Mouse (Mus musculus) heart, adult 2 months (tissue): Measurements from ENCODE around the gene Gcm1. TPM values are rescaled to one million over a fixed set of nuclear protein-coding genes. Genes with fewer than 3 reads are reported as not detected.

Experiments
- DNase-seq, 2 experiments: peaks; one replicate each; pipeline ENCODE4 v3.0.0; 2021
- H3K27ac ChIP-seq: fragments of 200-600 bp; 2 replicates; pipeline ENCODE4 v1.8.1; 2022
- H3K27me3 ChIP-seq: fragments of 200-500 bp; 2 replicates; pipeline ENCODE4 v1.6.1; 2012; ENCODE audit warnings: mild to moderate bottlenecking, low read length, inconsistent platforms, mixed read lengths; ENCODE audit not compliant: control insufficient read depth, insufficient read depth
- H3K36me3 ChIP-seq: fragments of 200-500 bp; 2 replicates; pipeline ENCODE4 v1.6.1; 2012; ENCODE audit warnings: low read length, inconsistent platforms; ENCODE audit not compliant: control insufficient read depth, insufficient read depth
- H3K4me1 ChIP-seq: fragments of 200-500 bp; 2 replicates; pipeline ENCODE4 v1.6.1; 2011; ENCODE audit warnings: low read length; ENCODE audit not compliant: control insufficient read depth, insufficient read depth
- H3K4me3 ChIP-seq: fragments of 200-600 bp; 2 replicates; pipeline ENCODE4 v1.8.1; 2022
- H3K79me2 ChIP-seq: fragments of 200-500 bp; replicated peaks from 2 replicates; pipeline ENCODE4 v1.6.1; 2012; ENCODE audit warnings: mild to moderate bottlenecking, inconsistent platforms, low read length, moderate library complexity, mixed read lengths; ENCODE audit not compliant: control insufficient read depth, insufficient read depth
- H3K9ac ChIP-seq: fragments of 200-500 bp; 2 replicates; pipeline ENCODE4 v1.6.1; 2012; ENCODE audit warnings: low read depth, mild to moderate bottlenecking, control low read depth, inconsistent platforms, low read length, mixed read lengths
- CTCF ChIP-seq: fragments of 200-600 bp; IDR thresholded peaks from 2 replicates; pipeline ENCODE4 v1.8.1; 2022; ENCODE audit warnings: antibody characterized with exemption, mild to moderate bottlenecking, moderate library complexity
- EP300 ChIP-seq: fragments of 200-500 bp; IDR thresholded peaks from 2 replicates; pipeline ENCODE4 v1.6.1; 2011; ENCODE audit warnings: low read depth, low read length, control low read depth; ENCODE audit not compliant: insufficient read depth
- POLR2A ChIP-seq: fragments of 200-500 bp; IDR thresholded peaks from 2 replicates; pipeline ENCODE4 v1.6.1; 2011; ENCODE audit warnings: mild to moderate bottlenecking, low read depth, low read length, control low read depth; ENCODE audit not compliant: insufficient read depth
- WGBS: fragments of 180-500 bp; shearing (Covaris S2); methylation state at CpG from one replicate; pipeline ENCODE4 v1.1.7; 2018; 5-methylcytosine and 5-hydroxymethylcytosine counted together
- intact Hi-C: fragments of 180-260 bp; cut with DNase I; formaldehyde crosslinking; loops from one replicate; pipeline ENCODE4 v1.15.1; 2025
- polyA plus RNA-seq: library from polyadenylated mRNA; depleted of rRNA; stranded (reverse); fragments of >200 nt; gene quantifications from 2 replicates; pipeline ENCODE4 v1.2.3, GENCODE M21; 2012
- total RNA-seq, 2 experiments: library from RNA; stranded (reverse); gene quantifications; 2 replicates each; pipeline ENCODE4 v1.2.3; 2021

Gene Gcm1
- total and polyA plus RNA-seq, 3 experiments: not detected

DNA sequence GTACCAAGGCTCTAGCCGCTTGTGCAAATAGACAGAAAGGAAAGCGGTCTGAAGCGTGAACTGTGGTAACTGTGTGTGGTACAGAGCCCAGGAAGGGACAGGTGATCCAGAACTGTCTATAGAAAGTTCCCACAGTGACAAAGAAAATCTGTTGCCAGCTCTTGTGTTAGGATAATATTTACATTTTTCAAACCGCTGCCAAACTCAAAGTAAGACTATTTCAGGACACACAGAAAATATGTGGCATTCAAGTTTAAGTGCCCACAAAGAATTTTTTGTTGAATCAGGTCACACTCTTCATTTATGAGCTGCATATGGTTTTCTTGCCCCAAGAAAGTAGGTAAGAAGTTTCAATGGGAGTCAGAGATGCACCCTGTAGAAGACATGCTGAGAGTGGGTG, 18.8 kb upstream of the Gcm1 start:
- Histone ChIP-seq H3K36me3 (no peaks in the 10 kb centered on the region), H3K27ac (no peak overlapping the region), H3K4me3 (no peak overlapping the region), H3K79me2 (no peaks in the 10 kb centered on the region), H3K27me3 (no peaks in the 10 kb centered on the region), H3K9ac (no peak overlapping the region), H3K4me1 (no peaks in the 10 kb centered on the region)
- TF ChIP-seq CTCF (no peak), POLR2A (no peak), EP300 (no peak)
- DNase-seq: no peak
- WGBS: 86% methylated on average over 4 of the region's 4 CpGs
- intact Hi-C loops: loop anchor here (10.0 kb wide), 1 partner anchor 378 kb away; no protein-coding TSS in a partner anchor

DNA sequence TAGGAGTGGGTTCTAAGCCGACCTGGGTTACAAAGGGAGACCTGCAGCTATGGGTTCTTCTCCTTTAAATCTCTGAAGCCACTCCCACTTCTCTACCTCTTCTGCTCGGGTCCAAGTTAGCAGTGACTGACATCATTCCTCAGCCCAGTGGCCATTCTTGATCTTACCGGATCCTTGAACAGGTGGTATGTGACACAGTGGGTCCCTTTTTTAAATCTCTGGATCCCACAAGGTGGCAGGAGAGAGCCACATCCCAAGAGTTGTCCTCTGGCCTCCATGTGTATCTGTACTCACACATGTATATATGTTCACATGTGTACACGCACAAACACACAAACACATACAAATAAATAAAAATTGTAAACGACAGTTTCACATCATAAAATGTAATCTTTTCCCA, 16.4 kb upstream of the Gcm1 start:
- peaks cover 2% of the 10 kb centered on the region; the same call in 1 of the 2 replicates for H3K4me1 ChIP-seq
- DNase-seq: no peak
- 77% methylated on average over 5 of the region's 5 CpGs for WGBS
- no peak overlapping the region for H3K27ac ChIP-seq
- no peak overlapping the region for H3K4me3 ChIP-seq
- TF ChIP-seq EP300: no peak
- peak; percentile 7; the same call in 1 of the 2 replicates for TF ChIP-seq CTCF
- TF ChIP-seq POLR2A: no peak
- no peak overlapping the region for H3K9ac ChIP-seq
- no peaks in the 10 kb centered on the region for H3K27me3 ChIP-seq
- H3K79me2 ChIP-seq: no peaks in the 10 kb centered on the region
- no peaks in the 10 kb centered on the region for H3K36me3 ChIP-seq
- intact Hi-C loops: loop anchor here (5.0 to 10.0 kb wide), 2 partner anchors 380 to 438 kb away; no protein-coding TSS in a partner anchor

- intact Hi-C loops: loop anchor here (5.0 to 10.0 kb wide), 2 partner anchors 381 to 439 kb away; no protein-coding TSS in a partner anchor
- no peak for DNase-seq
- WGBS: 79% methylated on average over 8 of the region's 8 CpGs
These were observed 15.9 kb upstream of the Gcm1 start for GRCm38 (mm10) chr9:78035831-78036230.

DNA sequence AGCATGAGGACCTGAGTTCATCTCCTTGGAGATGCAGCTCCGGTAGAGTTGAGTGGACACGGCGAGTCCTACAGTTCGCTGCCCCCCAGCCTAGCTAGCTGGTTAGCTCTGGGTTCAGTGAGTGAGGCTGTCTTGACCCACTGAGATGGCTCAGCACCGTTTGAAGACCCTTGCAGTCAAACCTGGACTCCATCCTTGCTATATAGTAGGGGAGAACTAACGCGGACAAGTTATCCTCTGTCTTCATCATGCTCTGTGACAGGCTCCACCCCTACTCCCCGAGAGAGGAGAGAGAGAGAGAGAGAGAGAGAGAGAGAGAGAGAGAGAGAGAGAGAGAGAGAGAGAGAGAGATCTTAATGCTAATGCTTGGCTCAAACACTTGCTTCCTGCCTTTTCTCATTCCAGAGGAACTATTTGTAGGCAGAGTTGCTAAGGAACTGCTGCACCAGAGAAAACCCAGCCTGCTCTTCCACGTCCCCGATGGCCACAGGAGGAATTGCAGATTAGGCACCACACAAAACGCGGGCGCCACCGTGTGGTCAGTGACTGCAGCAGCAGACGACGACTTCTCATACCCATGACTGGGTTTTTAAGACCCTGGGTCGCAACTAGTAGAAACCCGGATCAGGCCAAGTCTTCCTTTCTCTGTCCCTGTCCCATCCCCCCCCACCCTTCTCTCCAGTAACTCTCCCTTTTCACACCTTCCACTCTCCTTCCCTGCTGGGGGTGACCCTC, 12.8 kb upstream of the Gcm1 start:
- no peaks in the 10 kb centered on the region for H3K36me3 ChIP-seq
- intact Hi-C loops: loop anchor here (2.0 to 10.0 kb wide), 4 partner anchors 32 to 442 kb away; no protein-coding TSS in a partner anchor
- peak; percentile 78 to 86 for DNase-seq
- peaks cover 2% of the 10 kb centered on the region; the same call in 1 of the 2 replicates for H3K4me1 ChIP-seq
- no peak overlapping the region for H3K27ac ChIP-seq
- H3K4me3 ChIP-seq: no peak overlapping the region
- no peaks in the 10 kb centered on the region for H3K27me3 ChIP-seq
- 31% methylated on average over 18 of the region's 18 CpGs for WGBS
- no peaks in the 10 kb centered on the region for H3K79me2 ChIP-seq
- no peak overlapping the region for H3K9ac ChIP-seq
- peak; percentile 90 for TF ChIP-seq CTCF
- TF ChIP-seq EP300: peak; percentile 85
- TF ChIP-seq POLR2A: no peak

More at GRCm38 (mm10) chr9:78035831-78036230, 15.9 kb upstream of the Gcm1 start:
- TF ChIP-seq EP300 (no peak), CTCF (no peak), POLR2A (no peak)
- Histone ChIP-seq H3K4me1 (peaks cover 2% of the 10 kb centered on the region; the same call in 1 of the 2 replicates), H3K27me3 (no peaks in the 10 kb centered on the region), H3K79me2 (no peaks in the 10 kb centered on the region), H3K4me3 (no peak overlapping the region), H3K36me3 (no peaks in the 10 kb centered on the region), H3K27ac (no peak overlapping the region), H3K9ac (no peak overlapping the region)

GRCm38 (mm10) chr9:78045171-78045570, 6.6 kb upstream of the Gcm1 start:
- Histone ChIP-seq H3K36me3 (no peaks in the 10 kb centered on the region), H3K27ac (no peak overlapping the region), H3K9ac (no peak overlapping the region), H3K4me1 (no peaks in the 10 kb centered on the region), H3K4me3 (no peak overlapping the region), H3K27me3 (no peaks in the 10 kb centered on the region), H3K79me2 (no peaks in the 10 kb centered on the region)
- DNase-seq: no peak
- intact Hi-C loops: no loop called here
- no peak for TF ChIP-seq EP300
- TF ChIP-seq POLR2A: no peak
- TF ChIP-seq CTCF: no peak
- WGBS: 57% methylated on average over 6 of the region's 6 CpGs

- H3K27ac ChIP-seq: no peak overlapping the region
- WGBS: 49% methylated on average over 20 of the region's 20 CpGs
- peak in 1 of 2 experiments; percentile 36 for DNase-seq
- intact Hi-C loops: no loop called here
- no peak overlapping the region for H3K9ac ChIP-seq
- no peaks in the 10 kb centered on the region for H3K27me3 ChIP-seq
- H3K36me3 ChIP-seq: no peaks in the 10 kb centered on the region
- no peaks in the 10 kb centered on the region for H3K79me2 ChIP-seq
- peak overlapping the region; percentile 36; the same call in 1 of the 2 replicates for H3K4me3 ChIP-seq
- TF ChIP-seq CTCF: peak; percentile 53
- TF ChIP-seq POLR2A: no peak
- no peaks in the 10 kb centered on the region for H3K4me1 ChIP-seq
These were observed 5.0 kb upstream of the Gcm1 start for GRCm38 (mm10) chr9:78046755-78047154.
